Mouse (Mus musculus): Measurements from ENCODE around the gene Ubap1l.

DNA sequence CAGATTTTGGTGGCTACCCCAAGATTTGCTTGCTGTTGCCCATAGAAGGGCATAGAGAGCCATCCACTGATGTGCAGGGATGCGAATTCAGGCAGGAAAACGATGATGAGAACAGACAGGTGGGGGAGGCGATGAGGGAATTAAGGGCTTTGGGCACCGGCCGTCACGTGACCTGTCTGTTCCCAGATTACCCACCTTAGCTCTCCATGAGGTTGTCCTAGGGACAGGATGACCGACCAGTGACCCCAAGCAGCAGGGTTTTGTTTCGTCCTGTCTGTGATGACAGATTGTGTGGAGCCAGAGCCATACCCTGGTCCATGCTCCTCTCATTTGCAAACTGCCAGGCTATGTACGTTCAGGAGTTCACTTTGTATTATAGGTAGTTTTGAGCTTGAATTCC lies 2.8 kb downstream of the Ubap1l start:
- TF ChIP-seq CTCF (IDR thresholded peaks at IDR 0.05; ENCODE audit: low read depth) (no peak), EP300 (IDR thresholded peaks at IDR 0.05; ENCODE audit: low read depth) (no peak)
